Mouse (Mus musculus): ENCODE data around the gene Mtch1.

DNA sequence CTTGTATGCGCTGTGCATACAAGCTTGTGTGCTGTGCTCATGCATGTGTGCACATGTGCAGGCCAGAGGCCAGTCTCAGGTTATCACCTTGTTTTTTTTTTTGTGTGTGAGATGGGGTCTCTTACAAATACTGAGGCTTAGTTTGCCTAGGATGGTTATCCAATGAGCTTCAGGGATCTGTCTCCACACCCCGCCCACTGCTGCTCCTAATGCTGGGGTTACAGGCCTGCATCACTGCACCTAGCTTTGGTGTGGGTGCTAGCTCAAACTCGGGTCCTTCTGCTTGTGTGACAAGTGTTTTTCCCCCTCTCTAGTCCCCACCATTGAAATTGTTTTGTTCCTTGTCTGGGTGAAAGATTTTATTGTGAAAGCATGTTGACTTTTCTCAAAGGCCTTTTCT, 17.5 kb downstream of the Mtch1 start:
- TF ChIP-seq MAFK (IDR thresholded peaks at IDR 0.05; ENCODE audit: insufficient read depth, low read depth, low read length) (no peak), CHD2 (IDR thresholded peaks at IDR 0.05; ENCODE audit: low read depth, low read length) (no peak), ZC3H11A (IDR thresholded peaks at IDR 0.05; ENCODE audit: borderline replicate concordance, low read depth, low read length) (no peak), HCFC1 (IDR thresholded peaks at IDR 0.05; ENCODE audit: borderline replicate concordance, insufficient read depth, low read length) (no peak), ZNF384 (IDR thresholded peaks at IDR 0.05; ENCODE audit: low read depth, low read length) (no peak)
